Mouse (Mus musculus): ENCODE measurements at regions not wholly inside any gene's neighbourhood (a gene's known extent, or its start where the extent isn't known, plus 50 kb on each side); places are given as distances from the start of the nearest gene placed in this dataset.

DNA sequence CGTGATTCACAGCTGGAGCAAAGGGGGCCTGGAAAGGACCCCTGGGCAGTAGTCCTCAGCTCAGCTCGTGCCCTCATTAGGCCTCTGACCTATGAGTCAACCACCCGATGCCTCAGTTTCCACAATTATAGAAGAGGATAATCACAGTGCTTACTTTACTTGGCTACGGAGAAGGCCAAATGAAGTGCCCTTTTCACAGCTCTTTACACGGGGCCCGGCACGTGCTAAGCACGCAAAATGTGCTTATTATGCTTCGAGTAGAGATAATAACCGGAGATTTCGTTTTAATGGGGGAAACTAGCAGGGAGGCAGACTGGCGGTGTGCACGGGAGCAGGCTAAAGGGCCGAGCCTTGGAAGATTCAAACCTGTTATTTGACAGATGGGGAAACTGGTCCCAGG, 102.4 kb upstream of the Jun start:
- no peak for TF ChIP-seq CHD2 (IDR thresholded peaks at IDR 0.05; ENCODE audit: low read length)
- TF ChIP-seq RCOR1 (conservative IDR thresholded peaks at IDR 0.05; ENCODE audit: low read depth, low read length), result no peak
- no peak for TF ChIP-seq MAX (IDR thresholded peaks at IDR 0.05; ENCODE audit: low read length)
